Mouse (Mus musculus): Measurements from ENCODE around the gene Prkcsh.

Prkcsh gene

DNA sequence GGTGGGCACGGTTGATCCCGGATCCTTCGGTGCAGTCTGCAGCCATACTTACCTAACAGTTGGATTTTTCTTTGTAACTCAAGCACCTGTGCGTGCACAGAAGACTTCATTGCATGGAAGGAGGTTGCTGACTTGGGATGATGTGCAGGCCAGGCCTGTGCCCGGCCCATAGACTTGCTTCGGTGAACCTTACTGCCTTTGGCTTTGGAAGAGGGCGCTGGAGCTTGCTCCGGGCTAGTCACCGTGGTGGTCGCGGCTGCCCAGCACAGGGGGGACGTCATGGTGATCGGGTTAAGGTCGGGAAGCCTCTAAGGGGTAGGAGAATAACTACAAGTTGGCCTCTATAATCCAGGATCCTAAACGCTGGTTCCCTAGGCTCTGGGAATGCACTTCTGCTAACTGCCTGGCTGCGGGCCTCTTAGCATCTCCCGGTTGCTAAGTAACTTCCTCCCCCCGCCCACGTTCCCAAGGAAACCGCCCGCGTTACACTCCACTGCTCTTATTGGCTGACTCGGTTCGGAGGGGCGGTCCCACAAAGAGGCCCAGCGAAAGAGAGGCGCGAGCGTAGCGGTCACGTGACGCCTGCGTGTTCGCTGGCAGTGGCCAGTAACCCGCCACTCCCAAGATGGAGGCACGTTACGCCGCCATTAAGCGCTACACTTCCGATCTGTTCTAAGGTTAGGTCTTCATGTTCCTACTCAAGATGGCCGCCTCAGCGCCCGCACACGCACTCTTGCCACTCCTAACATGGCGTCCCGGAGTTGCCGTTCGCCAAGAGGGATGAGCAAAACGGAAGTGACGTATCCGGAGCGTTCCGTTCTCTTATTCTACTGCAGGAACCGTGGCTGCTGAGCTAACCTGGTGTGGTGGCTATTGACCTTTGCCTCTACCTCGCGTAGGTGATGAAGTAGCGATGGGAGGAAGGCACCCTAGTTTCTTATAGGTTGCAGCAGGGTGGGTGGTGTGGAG is at the start of gene Prkcsh, which contains the start of gene Ccdc151:
Gene Prkcsh (plus strand): TSS at position 613 of the 969 bp plus-strand sequence.
Gene Ccdc151 (minus strand): TSS at position 441 of the 969 bp plus-strand sequence.
- peak; percentile 97 to 99 for DNase-seq

DNA sequence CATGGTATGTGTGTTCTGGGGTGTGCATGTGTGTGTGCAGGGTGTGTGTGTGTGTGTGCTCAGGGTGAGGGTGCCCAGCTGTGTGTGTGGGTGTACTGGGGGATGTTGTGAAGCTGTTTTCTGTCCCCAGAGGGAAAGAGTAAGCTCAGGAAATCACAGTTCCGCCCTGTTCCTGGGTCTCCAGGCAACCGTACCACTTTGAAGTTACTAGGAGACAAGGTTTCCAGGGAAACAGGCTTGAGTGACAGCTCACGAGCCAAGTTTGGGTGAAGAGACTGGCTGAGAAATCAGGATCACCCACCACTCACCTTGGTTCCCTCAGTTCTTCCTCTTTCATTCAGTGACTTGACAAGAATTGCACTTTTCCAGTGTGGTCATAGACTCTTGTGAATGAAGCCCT is 49.0 kb upstream of the Prkcsh start:
- DNase-seq: no peak

DNA sequence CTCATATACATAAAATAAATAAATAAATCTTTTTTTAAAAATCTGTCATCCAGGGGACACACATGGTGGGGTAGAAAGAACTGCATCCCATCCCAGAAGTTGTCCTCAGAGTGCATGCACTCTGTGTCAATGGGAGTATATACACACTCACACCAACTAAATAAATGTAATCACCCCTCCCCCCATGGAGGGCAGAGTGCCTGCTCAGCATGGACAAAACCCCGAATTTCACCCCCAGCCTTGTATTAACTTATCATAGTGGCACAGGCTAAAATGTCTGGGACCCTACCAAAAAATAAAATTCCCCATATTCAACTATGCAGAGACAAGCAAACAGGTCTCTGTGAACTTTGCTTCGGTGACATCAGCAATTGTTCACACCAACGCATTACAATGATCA is 48.0 kb upstream of the Prkcsh start:
- no peak for DNase-seq

DNA sequence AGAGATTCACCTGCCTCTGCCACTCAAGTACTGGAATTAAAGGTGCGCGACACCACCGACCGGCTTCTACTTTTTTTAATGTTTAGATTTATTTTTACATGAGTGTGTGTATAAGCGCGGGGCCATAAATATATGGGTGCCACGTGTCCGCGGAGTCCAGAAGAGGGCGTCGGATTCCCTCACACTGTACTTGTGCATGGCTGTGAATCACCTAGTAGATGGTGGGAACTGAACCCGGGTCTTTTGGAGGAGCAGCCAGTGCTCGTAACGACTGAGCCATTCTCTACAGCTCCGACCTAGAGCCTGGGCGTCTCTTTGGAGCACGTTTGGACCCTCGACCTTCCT is 47.4 kb upstream of the Prkcsh start:
- DNase-seq: no peak

DNA sequence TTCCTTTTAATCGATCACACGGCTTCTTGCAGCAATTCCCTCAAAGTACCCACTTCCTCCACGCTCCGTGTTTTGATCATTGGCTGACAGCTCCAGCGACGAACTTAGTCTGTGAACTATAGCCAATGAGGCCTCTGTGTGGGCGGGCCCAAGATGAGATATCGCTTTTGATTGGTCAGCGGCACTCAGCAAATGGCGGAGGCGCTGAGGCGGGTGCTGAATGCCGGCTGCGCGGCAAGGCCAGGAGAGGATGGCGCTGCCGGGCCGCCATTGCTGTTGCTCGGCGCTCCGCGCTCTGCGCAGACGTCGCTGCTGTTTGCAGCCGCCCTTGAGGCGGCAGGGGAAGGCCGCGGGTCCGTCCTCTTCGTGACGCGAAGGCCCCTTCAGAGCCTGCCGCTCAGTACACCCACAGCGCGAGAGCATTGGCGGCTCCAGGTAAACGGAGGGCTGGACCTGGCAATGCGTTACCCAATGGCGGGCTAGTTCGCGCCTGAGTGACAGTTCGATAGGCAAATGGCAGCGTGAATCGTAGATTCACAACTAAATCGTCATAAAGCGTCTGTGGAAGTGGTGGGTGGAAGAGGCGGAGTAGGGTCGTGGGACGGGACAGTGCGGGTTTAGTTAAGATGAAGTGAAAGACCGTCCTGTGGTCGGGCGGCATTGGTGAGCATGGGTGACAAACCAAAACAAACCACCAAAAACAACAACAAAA is 46.9 kb upstream of the Prkcsh start, which contains the start of gene Swsap1:
Gene Swsap1 (plus strand): TSS at position 186 of the 712 bp plus-strand sequence.
- peak; percentile 96 to 97 for DNase-seq

- no peak for DNase-seq
Observed at GRCm38 (mm10) chr9:21958372-21958771, 44.2 kb upstream of the Prkcsh start.

DNA sequence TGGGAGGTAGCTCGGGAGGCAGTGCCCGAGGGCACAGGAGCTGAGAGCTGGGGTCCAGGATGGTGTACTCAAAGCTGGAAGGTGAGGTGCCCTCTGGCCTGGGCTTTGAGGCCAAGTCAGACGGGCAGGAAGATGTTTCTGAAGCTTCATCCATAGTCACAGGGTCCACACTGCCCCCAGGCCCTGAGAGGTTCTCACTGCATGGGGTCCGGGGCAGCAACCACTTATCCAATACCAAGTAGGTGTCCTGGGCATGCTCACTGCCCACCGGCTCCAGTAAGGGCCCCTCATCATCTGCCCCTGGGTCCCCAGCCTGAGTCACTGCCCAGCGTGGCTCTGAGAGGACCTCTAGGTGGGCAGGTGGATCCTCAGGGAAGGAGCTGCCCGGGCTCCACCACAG is 43.4 kb upstream of the Prkcsh start:
- DNase-seq: no peak

DNA sequence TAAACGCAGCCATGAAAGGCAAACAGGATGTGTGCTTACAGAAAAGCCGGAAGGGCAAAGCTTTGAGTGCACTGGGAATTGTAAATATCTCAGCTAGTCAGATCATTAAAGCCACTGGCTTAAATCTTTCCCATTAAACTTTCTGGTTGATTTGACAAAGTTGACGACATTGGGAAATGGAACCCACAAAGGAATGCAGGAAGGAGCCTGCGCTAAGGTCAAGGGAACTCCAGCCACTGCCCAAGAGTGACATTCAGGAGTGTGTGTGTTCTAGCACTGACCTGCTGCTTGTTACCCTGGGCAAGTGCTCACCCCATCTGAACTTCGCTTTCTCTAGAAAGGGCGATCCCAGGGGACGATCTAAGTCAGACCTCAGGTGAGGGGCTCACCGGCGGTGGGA is 42.5 kb upstream of the Prkcsh start:
- no peak for DNase-seq

DNA sequence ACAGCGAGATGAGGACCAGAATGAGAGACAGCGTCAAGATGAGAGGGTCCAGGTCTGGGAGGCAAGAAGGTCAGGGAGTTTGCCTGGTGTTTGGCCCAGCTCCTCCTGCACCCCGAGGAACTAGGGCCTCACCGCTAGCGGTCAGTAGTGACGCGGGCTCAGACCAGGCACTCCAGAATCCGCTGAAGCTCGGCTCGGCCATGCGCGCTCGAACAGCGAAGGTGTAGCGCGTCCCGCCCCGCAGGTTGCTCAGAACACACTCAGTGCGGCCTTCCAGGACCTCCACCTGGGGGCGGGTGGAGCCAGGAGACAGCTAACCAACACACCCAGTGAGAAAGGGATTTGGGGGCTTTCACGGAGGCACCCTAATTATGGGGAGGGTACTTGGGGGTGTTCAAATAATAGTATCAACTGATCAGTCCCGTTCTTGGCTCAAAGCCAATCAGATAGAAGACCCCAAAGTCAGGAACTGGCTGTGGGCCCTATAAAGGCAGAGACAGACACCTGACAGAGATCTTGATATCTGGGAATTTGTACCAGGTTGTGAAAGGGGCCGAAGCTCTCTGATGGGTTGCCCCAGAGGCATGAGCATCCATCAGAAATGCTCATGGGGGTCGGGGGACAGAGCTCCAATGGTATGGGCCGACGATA is 41.9 kb upstream of the Prkcsh start:
- DNase-seq: no peak

DNA sequence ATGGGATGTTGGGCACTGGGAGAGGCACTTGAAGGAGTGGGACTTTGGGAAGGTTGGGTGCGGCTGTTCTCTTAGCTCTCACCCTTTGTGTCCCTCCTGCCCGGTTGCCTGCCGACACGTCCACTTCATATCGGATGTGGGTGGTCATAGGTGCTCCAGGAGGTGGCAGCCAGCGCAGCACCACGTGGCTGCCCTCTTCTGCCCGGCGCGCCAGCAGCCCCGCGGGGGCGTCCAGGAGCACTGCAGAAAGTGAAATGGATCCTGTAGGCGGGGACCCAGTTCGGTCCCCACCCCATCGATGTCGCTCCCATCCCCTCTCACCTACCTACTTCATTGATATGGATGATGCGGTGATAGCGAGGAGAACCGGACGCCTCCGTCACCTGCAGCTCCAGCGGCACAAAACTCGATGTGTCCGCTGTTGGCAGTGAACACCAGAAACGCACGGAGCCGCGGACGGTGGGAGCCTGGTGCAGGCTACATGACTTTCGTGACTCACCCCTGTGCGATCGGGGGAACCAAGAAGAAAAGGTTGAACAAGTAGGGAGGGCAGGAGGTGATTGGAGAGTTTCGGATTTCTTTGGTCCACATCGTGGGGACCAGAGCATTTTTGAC is 41.1 kb upstream of the Prkcsh start:
- no peak for DNase-seq

GRCm38 (mm10) chr9:21962010-21962409 is 40.6 kb upstream of the Prkcsh start:
- no peak for DNase-seq

DNA sequence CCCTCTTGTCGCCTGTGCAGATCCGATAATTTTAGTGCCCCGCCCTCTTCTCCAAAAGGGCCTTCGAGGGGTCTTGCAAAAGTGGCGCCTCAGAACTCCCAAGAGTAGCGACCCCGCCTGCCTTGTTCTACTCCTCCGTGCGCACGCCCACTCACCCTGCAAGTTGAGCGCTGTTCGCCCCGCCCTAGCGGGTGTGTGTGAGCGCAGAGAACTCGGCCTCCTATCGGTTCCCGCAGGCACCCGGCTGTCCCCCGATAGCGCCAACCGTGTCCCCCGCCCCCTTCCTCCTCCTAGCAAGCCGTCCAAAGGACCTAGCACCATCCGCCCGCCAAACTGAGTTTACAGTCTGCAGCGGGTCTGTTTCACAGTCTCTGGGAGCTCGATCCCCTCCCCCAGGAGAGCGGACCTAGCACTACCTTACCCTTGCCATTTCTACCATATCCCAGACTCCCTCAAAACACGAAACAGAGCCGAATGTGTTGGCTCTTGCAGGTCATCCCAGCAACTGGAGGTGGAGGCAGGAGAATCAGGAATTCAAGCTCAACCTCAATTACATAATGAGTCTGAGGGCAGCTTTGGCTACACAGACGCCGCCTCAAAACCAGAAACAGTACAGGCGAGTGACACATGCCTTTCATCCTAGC is 40.1 kb upstream of the Prkcsh start:
- DNase-seq: peak; percentile 25 to 39

GRCm38 (mm10) chr9:21963417-21963816 is 39.2 kb upstream of the Prkcsh start, which contains the start of gene Epor:
Gene Epor, minus strand, starts transcription at chr9:21963506.
- no peak for DNase-seq

DNA sequence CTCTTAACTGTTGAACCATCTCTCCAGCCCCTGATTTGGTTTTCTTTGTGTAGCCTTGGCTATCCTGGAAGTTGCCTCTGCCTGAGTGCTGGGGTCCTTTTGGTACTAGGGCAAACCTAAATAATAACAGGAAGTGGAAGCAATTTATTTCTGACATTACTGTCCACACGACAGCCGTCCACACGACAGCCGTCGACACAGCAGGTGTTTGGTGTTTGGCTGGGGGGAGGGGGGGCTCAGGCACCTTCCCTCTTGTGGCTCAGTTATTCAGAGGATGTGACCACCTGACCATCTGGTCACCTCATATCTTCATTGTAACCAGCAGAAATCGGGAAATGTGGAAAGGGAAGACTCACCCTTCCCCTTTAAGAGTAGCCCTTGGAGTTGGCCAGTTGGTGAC is 33.7 kb upstream of the Prkcsh start:
- no peak for DNase-seq

- no peak for DNase-seq
Observed at GRCm38 (mm10) chr9:21969304-21969703, 33.3 kb upstream of the Prkcsh start.

DNA sequence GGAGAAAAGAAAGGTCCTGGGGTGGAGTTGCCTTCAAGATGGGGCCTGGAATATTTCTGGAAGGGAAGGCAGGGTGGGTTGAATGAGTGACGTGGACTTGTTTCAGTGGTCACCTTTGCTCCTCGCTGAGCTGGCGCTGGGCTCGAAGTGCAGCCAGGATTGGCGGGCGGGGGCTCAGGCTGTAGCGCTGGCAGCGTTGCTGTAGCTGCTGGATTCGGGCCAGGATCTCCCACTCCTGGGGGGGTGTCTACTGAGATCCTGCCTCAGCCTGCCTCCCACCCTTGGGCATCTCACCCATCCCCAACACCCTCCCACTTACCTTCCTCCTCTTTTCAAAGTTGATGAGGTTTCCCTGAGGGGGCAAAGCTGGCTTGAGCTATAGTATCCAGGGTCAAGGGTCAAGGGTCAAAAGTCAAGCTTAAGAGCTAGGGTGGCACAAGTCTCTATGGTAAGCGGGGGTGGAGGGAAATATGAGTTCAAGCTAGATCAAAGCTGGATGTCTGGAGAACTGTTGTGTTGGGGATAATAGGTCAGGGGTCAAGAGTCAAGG is 25.9 kb upstream of the Prkcsh start:
- no peak for DNase-seq

DNA sequence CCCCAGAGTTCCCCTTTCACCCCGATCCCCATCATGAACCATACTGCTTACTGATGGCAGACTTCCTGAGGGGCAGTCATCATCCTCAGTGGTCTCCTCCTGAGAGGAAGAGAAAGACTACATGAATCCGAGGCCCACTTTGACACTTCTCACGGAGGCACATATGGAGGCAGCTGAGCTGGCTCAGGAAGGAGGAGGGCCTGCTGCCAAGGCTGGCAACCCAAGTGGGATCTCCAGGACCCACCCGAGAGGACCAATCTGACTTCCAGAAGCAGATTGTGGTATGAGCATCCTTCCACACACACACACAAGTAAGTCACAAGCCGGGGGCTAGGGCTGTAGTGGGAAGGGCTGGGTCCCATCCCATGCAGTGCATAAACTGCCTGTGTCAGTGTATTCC is 25.3 kb upstream of the Prkcsh start:
- no peak for DNase-seq

DNA sequence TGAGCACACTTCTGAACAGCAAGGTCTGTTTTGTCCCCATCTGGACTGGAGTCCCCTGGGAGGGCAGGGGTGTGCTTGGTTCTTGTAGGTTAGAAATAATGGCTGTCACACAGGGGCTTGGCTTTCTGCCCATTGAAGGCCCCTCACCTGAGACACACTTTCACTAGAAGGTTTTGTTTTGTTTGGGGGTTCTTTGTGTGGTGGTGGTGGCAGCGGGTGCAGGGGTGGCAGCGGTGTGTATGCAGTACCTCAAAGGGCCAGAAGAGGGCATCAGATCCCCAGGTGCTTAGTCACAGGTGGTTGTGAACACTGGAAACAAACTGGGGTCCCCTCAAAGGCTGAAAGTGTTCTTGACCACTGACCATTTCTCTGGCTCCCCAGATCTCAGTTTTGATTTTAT is 24.6 kb upstream of the Prkcsh start:
- DNase-seq: peak in 1 of 2 experiments; percentile 55

GRCm38 (mm10) chr9:21978398-21979128 is 24.0 kb upstream of the Prkcsh start:
- no peak for DNase-seq

DNA sequence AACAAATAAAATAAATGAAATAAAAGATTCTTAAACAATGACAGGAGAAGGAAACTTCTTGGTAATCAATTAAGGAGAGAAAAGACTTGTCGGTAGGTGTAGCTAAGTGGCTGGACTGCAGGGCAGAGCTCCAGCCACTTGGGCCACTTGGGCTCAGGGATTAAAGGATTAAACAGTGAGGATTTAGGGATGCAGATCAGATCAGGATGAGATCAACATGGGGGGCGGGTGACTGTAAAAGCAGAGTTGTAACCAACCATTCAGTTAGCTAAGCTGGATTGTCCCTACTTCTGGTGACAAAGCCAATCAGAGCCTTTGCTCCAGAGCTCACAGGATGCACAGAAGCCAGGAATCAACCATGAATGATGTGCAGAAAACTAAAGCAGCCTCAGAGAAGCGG is 18.7 kb upstream of the Prkcsh start:
- DNase-seq: no peak

Data from spleen, adult 18-20 months (tissue).